Mouse (Mus musculus) liver, embryonic 14.5 days (tissue): ENCODE measurements at regions not wholly inside any gene's neighbourhood (a gene's known extent, or its start where the extent isn't known, plus 50 kb on each side); places are given as distances from the start of the nearest gene placed in this dataset.

ENCODE experiments used
- CTCF ChIP-seq: IDR thresholded peaks from 2 replicates; pipeline ENCODE4 v1.5.1; 2016; ENCODE audit warnings: antibody characterized with exemption, low read depth, control low read depth
- EP300 ChIP-seq: IDR thresholded peaks from 2 replicates; pipeline ENCODE4 v1.6.1; 2016; ENCODE audit warnings: antibody characterized with exemption, low read depth

GRCm38 (mm10) chr2:117674877-117675276 lies 332.1 kb upstream of the Rasgrp1 start:
- TF ChIP-seq CTCF (no peak), EP300 (no peak)
